Mouse (Mus musculus) ES-Bruce4 (cell line): Measurements from ENCODE around the gene Gm21679. TPM values are rescaled to one million over a fixed set of nuclear protein-coding genes. Genes with fewer than 3 reads are reported as not detected.
"Not testable (repeated sequence)": the region's sequence is repeated elsewhere in the genome, so short reads cannot be mapped to it uniquely, and the experiment has no call there.

Experiments
- H3K27ac ChIP-seq: 2 replicates; pipeline ENCODE4 v1.5.1; 2012; ENCODE audit warnings: low read length, inconsistent platforms; ENCODE audit not compliant: insufficient read depth
- H3K27me3 ChIP-seq: 2 replicates; pipeline ENCODE4 v1.6.1; 2012; ENCODE audit warnings: mild to moderate bottlenecking, low read length, inconsistent platforms; ENCODE audit not compliant: control insufficient read depth, poor library complexity, insufficient read depth, severe bottlenecking
- H3K36me3 ChIP-seq: 2 replicates; pipeline ENCODE4 v1.6.1; 2012; ENCODE audit warnings: inconsistent platforms, mild to moderate bottlenecking, low read length, moderate library complexity; ENCODE audit not compliant: control insufficient read depth, poor library complexity, insufficient read depth, severe bottlenecking
- H3K4me1 ChIP-seq: one replicate; pipeline ENCODE4 v1.8.1; 2011; ENCODE audit warnings: low read length; ENCODE audit not compliant: control insufficient read depth, insufficient read depth
- H3K4me3 ChIP-seq: 2 replicates; pipeline ENCODE4 v1.5.1; 2011; ENCODE audit warnings: low read depth, mild to moderate bottlenecking, low read length
- H3K9ac ChIP-seq: 2 replicates; pipeline ENCODE4 v1.6.1; 2012; ENCODE audit warnings: low read depth, mild to moderate bottlenecking, inconsistent platforms; ENCODE audit not compliant: poor library complexity, severe bottlenecking
- H3K9me3 ChIP-seq: replicated peaks from 2 replicates; pipeline ENCODE4 v1.6.1; 2012; ENCODE audit warnings: mild to moderate bottlenecking, low read length, inconsistent platforms; ENCODE audit not compliant: control insufficient read depth, poor library complexity, insufficient read depth, severe bottlenecking
- polyA plus RNA-seq: library from polyadenylated mRNA; stranded (reverse); fragments of >200 nt; gene quantifications from 2 replicates; pipeline ENCODE4 v1.2.4, GENCODE M21; 2011; ENCODE audit warnings: low read depth; ENCODE audit not compliant: missing spikeins, insufficient read depth, insufficient read length

Gene Gm21679
- polyA plus RNA-seq, result not detected in 2 replicates

GRCm38 (mm10) chrY:29683270-29683669 lies at the start of gene Gm21679:
TSS of gene Gm21679 (minus strand) at chrY:29683370.
- H3K27ac ChIP-seq, H3K9me3 ChIP-seq, H3K36me3 ChIP-seq, H3K27me3 ChIP-seq, H3K9ac ChIP-seq, H3K4me3 ChIP-seq, H3K4me1 ChIP-seq: not testable (repeated sequence)
